Mouse (Mus musculus): Measurements from ENCODE around the gene Chst3. TPM values are rescaled to one million over a fixed set of nuclear protein-coding genes. Genes with fewer than 3 reads are reported as not detected.
"Not testable (repeated sequence)": the region's sequence is repeated elsewhere in the genome, so short reads cannot be mapped to it uniquely, and the experiment has no call there.

Gene Chst3
- polyA plus RNA-seq, 2 experiments, result 0.09 to 0.13 TPM

DNA sequence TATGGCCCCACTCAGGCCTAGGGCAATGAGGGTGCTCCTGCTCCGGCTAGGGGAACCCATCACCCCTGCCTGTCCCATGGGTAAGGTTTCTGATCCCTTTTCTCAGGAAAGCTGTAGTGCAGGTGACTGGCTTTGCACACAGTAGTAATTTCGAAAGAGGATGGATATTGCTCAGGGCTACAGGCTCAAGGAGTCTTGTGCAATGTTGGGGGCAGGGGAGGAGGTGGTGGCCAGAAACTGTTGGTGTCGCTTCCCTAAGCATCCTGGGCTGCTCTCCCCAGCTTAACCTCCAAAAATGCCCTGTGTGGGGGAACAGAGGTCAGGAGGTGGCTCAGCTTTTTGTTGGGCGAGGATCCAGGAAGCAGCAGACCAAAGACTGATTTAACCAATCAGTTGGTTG is 33.5 kb upstream of the Chst3 start:
- DNase-seq (ENCODE audit: low read depth in 3 of 3, low spot score in 3 of 3), result no peak
- H3K4me3 ChIP-seq (ENCODE audit: insufficient read depth in 1 of 2, low read depth in 2 of 2, low read length in 2 of 2), result no peak overlapping the region
- no peaks in the 10 kb centered on the region for H3K9me3 ChIP-seq (ENCODE audit: control insufficient read depth, low read length)
- no peak overlapping the region for H3K4me2 ChIP-seq (ENCODE audit: low read depth)
- H3K27ac ChIP-seq, result no peak overlapping the region
- 0 out of 2 replicates have a peak, but pooled peaks have one; percentile 18 for ATAC-seq (ENCODE audit: insufficient read depth)
- no peaks in the 10 kb centered on the region for H3K36me3 ChIP-seq (replicated peaks; ENCODE audit: control insufficient read depth, insufficient read depth, low read depth)
- H3K9ac ChIP-seq (replicated peaks), result no peak overlapping the region
- no peaks in the 10 kb centered on the region for H3K27me3 ChIP-seq (ENCODE audit: control insufficient read depth, insufficient read depth, low read length)
- H3K4me1 ChIP-seq (replicated peaks; ENCODE audit: control insufficient read depth in 2 of 2, insufficient read depth in 2 of 2, low read length in 1 of 2), result peaks cover 7 to 16% of the 10 kb centered on the region in 2 experiments
- WGBS (ENCODE audit: insufficient replicate concordance), result 28% methylated on average over 4 of the region's 4 CpGs
- TF ChIP-seq EP300 (IDR thresholded peaks at IDR 0.05; ENCODE audit: low read depth) (no peak), CTCF (IDR thresholded peaks at IDR 0.05; ENCODE audit: low read depth) (no peak)

DNA sequence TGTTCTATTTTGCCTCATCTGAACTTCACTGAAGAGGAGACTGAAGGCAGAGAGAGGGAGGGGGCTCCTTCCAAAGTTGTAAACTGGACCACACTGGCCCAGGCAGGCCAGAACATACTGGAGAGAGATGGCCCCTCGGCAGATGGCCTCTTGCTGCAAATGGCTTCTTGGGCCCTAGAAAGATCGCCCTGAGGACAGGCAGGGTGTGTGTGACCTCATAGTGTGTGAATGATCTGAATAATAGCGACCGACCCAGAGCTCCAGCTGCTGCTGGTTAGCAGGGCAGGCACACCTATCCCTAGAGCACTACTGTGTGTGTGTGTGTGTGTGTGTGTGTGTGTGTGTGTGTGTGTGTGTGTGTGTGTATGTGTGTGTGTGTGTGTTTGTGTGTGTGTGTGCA is 33.1 kb upstream of the Chst3 start:
- Histone ChIP-seq H3K4me3 (ENCODE audit: insufficient read depth in 1 of 2, low read depth in 2 of 2, low read length in 2 of 2) (no peak overlapping the region), H3K27ac (no peak overlapping the region), H3K9ac (replicated peaks) (no peak overlapping the region), H3K9me3 (ENCODE audit: control insufficient read depth, low read length) (no peaks in the 10 kb centered on the region), H3K36me3 (replicated peaks; ENCODE audit: control insufficient read depth, insufficient read depth, low read depth) (no peaks in the 10 kb centered on the region), H3K27me3 (ENCODE audit: control insufficient read depth, insufficient read depth, low read length) (no peaks in the 10 kb centered on the region), H3K4me1 (replicated peaks; ENCODE audit: control insufficient read depth in 2 of 2, insufficient read depth in 2 of 2, low read length in 1 of 2) (peaks cover 6 to 13% of the 10 kb centered on the region in 2 experiments), H3K4me2 (ENCODE audit: low read depth) (no peak overlapping the region)
- DNase-seq (ENCODE audit: low read depth in 3 of 3, low spot score in 3 of 3) (no peak), ATAC-seq (ENCODE audit: insufficient read depth) (0 out of 2 replicates have a peak, but pooled peaks have one; percentile 23)
- no peak for TF ChIP-seq CTCF (IDR thresholded peaks at IDR 0.05; ENCODE audit: low read depth)
- TF ChIP-seq EP300 (IDR thresholded peaks at IDR 0.05; ENCODE audit: low read depth), result no peak
- WGBS (ENCODE audit: insufficient replicate concordance), result 43% methylated on average over 4 of the region's 4 CpGs

DNA sequence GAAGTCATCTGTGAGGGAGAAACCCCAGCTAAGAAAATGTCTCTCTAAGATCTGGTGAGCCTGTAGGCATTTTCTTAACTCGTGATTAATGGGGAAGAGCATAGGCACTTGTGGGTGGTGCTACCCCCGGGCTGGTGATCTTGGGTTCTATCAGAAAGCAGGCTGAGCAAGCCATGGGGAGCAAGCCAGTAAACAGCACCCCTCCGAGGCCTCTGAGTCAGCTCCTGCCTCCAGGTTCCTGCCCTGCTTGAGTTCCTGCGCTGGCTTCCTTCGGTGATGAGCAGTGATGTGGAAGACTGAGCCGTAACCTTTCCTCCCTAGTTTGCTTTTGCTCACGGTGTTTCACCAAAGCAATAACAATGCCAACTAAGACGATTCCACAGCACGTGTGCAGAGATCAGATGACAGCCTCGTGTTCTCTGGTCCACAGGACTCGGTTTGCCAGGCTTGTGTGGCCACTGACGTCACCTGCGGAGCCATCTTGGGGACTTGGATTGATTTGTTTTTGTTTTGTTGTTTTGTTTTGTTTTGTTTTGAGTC is 31.4 kb upstream of the Chst3 start:
- Histone ChIP-seq H3K4me3 (ENCODE audit: insufficient read depth in 1 of 2, low read depth in 2 of 2, low read length in 2 of 2) (no peak overlapping the region), H3K4me2 (ENCODE audit: low read depth) (no peak overlapping the region), H3K9me3 (ENCODE audit: control insufficient read depth, low read length) (no peaks in the 10 kb centered on the region), H3K27me3 (ENCODE audit: control insufficient read depth, insufficient read depth, low read length) (no peaks in the 10 kb centered on the region), H3K27ac (no peak overlapping the region), H3K36me3 (replicated peaks; ENCODE audit: control insufficient read depth, insufficient read depth, low read depth) (no peaks in the 10 kb centered on the region), H3K4me1 (replicated peaks; ENCODE audit: control insufficient read depth in 2 of 2, insufficient read depth in 2 of 2, low read length in 1 of 2) (no peaks in the 10 kb centered on the region), H3K9ac (replicated peaks) (no peak overlapping the region)
- WGBS (ENCODE audit: insufficient replicate concordance), result 75% methylated on average over 13 of the region's 13 CpGs
- DNase-seq (ENCODE audit: low read depth in 3 of 3, low spot score in 3 of 3), result no peak
- ATAC-seq (ENCODE audit: insufficient read depth), result no peak
- no peak for TF ChIP-seq EP300 (IDR thresholded peaks at IDR 0.05; ENCODE audit: low read depth)
- TF ChIP-seq CTCF (IDR thresholded peaks at IDR 0.05; ENCODE audit: low read depth), result no peak

DNA sequence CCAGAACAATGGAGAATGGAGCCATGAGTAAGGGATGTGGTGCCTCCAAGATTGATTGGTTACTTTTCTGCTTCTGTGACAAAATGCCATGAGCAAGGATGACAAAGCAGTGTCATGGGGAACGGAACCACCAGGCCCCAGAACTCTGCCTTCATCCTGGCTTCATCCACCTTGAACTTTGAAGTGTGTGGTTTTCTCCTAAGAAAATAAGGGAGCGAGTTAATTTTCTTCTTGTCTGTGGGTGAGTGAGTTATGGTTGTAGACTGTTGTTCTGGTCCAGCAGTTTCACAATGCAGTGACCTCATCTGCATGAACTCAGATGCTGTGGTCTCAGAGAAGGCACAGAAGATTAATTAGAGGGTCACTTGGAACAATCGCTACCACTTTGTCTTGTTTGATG is 29.3 kb upstream of the Chst3 start:
- not testable (repeated sequence) for H3K27ac ChIP-seq
- WGBS (ENCODE audit: insufficient replicate concordance), result 45% methylated on average over 3 of the region's 3 CpGs

DNA sequence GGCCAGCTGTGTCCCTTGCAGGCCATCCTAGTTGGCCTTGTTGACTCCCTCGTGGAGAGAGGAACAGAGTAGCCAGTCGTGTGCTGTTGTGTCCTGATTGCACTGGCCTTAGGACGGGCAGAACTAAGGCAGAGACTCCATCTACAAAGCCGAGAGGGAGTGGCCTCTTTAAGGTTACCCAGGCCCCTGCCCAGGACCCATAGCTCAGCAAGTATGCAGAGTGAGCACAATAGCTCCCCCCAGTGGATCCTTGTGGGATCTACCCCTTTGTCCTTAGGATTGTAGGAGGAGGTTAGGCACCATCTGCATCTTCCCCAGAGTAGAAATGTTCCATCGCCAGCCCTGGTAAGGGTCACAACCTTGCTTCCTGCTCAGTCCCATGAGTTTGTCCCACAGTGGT is 27.5 kb upstream of the Chst3 start:
- no peaks in the 10 kb centered on the region for H3K4me1 ChIP-seq (replicated peaks; ENCODE audit: control insufficient read depth in 2 of 2, insufficient read depth in 2 of 2, low read length in 1 of 2)
- H3K9ac ChIP-seq (replicated peaks), result no peak overlapping the region
- no peak for TF ChIP-seq EP300 (IDR thresholded peaks at IDR 0.05; ENCODE audit: low read depth)
- peak; percentile 73 for TF ChIP-seq CTCF (IDR thresholded peaks at IDR 0.05; ENCODE audit: low read depth)
- no peak overlapping the region for H3K4me2 ChIP-seq (ENCODE audit: low read depth)
- DNase-seq (ENCODE audit: low read depth in 3 of 3, low spot score in 3 of 3), result peak in 2 of 3 experiments; percentile 34 to 38
- no peaks in the 10 kb centered on the region for H3K9me3 ChIP-seq (ENCODE audit: control insufficient read depth, low read length)
- ATAC-seq (ENCODE audit: insufficient read depth), result no peak
- no peaks in the 10 kb centered on the region for H3K27me3 ChIP-seq (ENCODE audit: control insufficient read depth, insufficient read depth, low read length)
- no peaks in the 10 kb centered on the region for H3K36me3 ChIP-seq (replicated peaks; ENCODE audit: control insufficient read depth, insufficient read depth, low read depth)
- 29% methylated on average over 5 of the region's 5 CpGs for WGBS (ENCODE audit: insufficient replicate concordance)
- no peak overlapping the region for H3K4me3 ChIP-seq (ENCODE audit: insufficient read depth in 1 of 2, low read depth in 2 of 2, low read length in 2 of 2)
- H3K27ac ChIP-seq, result no peak overlapping the region

More for the DNA sequence above, 29.3 kb upstream of the Chst3 start:
- H3K4me1 ChIP-seq (replicated peaks; ENCODE audit: control insufficient read depth in 2 of 2, insufficient read depth in 2 of 2, low read length in 1 of 2); H3K9ac ChIP-seq (replicated peaks); DNase-seq (ENCODE audit: low read depth in 3 of 3, low spot score in 3 of 3); H3K9me3 ChIP-seq (ENCODE audit: control insufficient read depth, low read length); H3K4me3 ChIP-seq (ENCODE audit: insufficient read depth in 1 of 2, low read depth in 2 of 2, low read length in 2 of 2); H3K36me3 ChIP-seq (replicated peaks; ENCODE audit: control insufficient read depth, insufficient read depth, low read depth); ATAC-seq (ENCODE audit: insufficient read depth); H3K27me3 ChIP-seq (ENCODE audit: control insufficient read depth, insufficient read depth, low read length); H3K4me2 ChIP-seq (ENCODE audit: low read depth): not testable (repeated sequence)
